Mouse (Mus musculus): ENCODE data around the gene Uhrf1bp1.
A peak's percentile ranks its signal among the peaks of the same experiment; 100 is the strongest.
"Not testable (repeated sequence)": the region's sequence is repeated elsewhere in the genome, so short reads cannot be mapped to it uniquely, and the experiment has no call there.

Gene Uhrf1bp1

GRCm38 (mm10) chr17:27856265-27856797 is at the start of gene Uhrf1bp1:
Uhrf1bp1 (plus strand) TSS chr17:27856441.
- peak; percentile 64 to 78 for DNase-seq (ENCODE audit: low spot score in 2 of 2)

- DNase-seq (ENCODE audit: low spot score in 2 of 2): no peak
These were observed 48.6 kb upstream of the Uhrf1bp1 start for GRCm38 (mm10) chr17:27807542-27808078.

- no peak for DNase-seq (ENCODE audit: low spot score in 2 of 2)
These were observed 45.5 kb upstream of the Uhrf1bp1 start for GRCm38 (mm10) chr17:27810569-27811331.

GRCm38 (mm10) chr17:27811980-27812379 is 44.3 kb upstream of the Uhrf1bp1 start:
- DNase-seq (ENCODE audit: low spot score in 2 of 2): no peak

- DNase-seq (ENCODE audit: low spot score in 2 of 2): no peak
These were observed 41.6 kb upstream of the Uhrf1bp1 start for GRCm38 (mm10) chr17:27814606-27815005.

GRCm38 (mm10) chr17:27819011-27819410 is 37.2 kb upstream of the Uhrf1bp1 start:
- DNase-seq (ENCODE audit: low spot score in 2 of 2): no peak

GRCm38 (mm10) chr17:27819521-27819970 is 36.7 kb upstream of the Uhrf1bp1 start:
- peak in 1 of 2 experiments; percentile 13 for DNase-seq (ENCODE audit: low spot score in 2 of 2)

- DNase-seq (ENCODE audit: low spot score in 2 of 2): peak in 1 of 2 experiments; percentile 54
These were observed 36.2 kb upstream of the Uhrf1bp1 start for GRCm38 (mm10) chr17:27819971-27820567.

GRCm38 (mm10) chr17:27820568-27821406 is 35.5 kb upstream of the Uhrf1bp1 start, which contains the start of gene D17Wsu92e:
D17Wsu92e (minus strand) TSS chr17:27820648.
- DNase-seq (ENCODE audit: low spot score in 2 of 2): peak; percentile 95 to 98

GRCm38 (mm10) chr17:27821407-27822338 is 34.6 kb upstream of the Uhrf1bp1 start:
- DNase-seq (ENCODE audit: low spot score in 2 of 2): no peak

- no peak for DNase-seq (ENCODE audit: low spot score in 2 of 2)
These were observed 32.9 kb upstream of the Uhrf1bp1 start for GRCm38 (mm10) chr17:27823142-27823905.

GRCm38 (mm10) chr17:27824941-27825340 is 31.3 kb upstream of the Uhrf1bp1 start:
- DNase-seq (ENCODE audit: low spot score in 2 of 2): no peak

GRCm38 (mm10) chr17:27825539-27825938 is 30.7 kb upstream of the Uhrf1bp1 start:
- no peak for DNase-seq (ENCODE audit: low spot score in 2 of 2)

- DNase-seq (ENCODE audit: low spot score in 2 of 2): peak in 1 of 2 experiments; percentile 26
These were observed 30.0 kb upstream of the Uhrf1bp1 start for GRCm38 (mm10) chr17:27825984-27826905.

GRCm38 (mm10) chr17:27826908-27827383 is 29.3 kb upstream of the Uhrf1bp1 start:
- no peak for DNase-seq (ENCODE audit: low spot score in 2 of 2)

- no peak for DNase-seq (ENCODE audit: low spot score in 2 of 2)
These were observed 28.7 kb upstream of the Uhrf1bp1 start for GRCm38 (mm10) chr17:27827511-27827910.

- DNase-seq (ENCODE audit: low spot score in 2 of 2): no peak
These were observed 25.8 kb upstream of the Uhrf1bp1 start for GRCm38 (mm10) chr17:27830411-27830810.

GRCm38 (mm10) chr17:27837850-27838249 is 18.4 kb upstream of the Uhrf1bp1 start, which contains the start of gene Snrpc:
Snrpc (plus strand) TSS chr17:27838150.
- DNase-seq (ENCODE audit: low spot score in 2 of 2): not testable (repeated sequence)
